Mouse (Mus musculus) ES-E14 (cell line): ENCODE data around the gene Fam118a.

Source experiments
- CHD2 ChIP-seq: IDR thresholded peaks from 2 replicates; pipeline ENCODE4 v1.6.1; 2014; ENCODE audit warnings: mild to moderate bottlenecking, low read depth, low read length, inconsistent platforms
- MAFK ChIP-seq: IDR thresholded peaks from 2 replicates; pipeline ENCODE4 v1.6.1; 2014; ENCODE audit warnings: mild to moderate bottlenecking, low read depth, low read length, inconsistent platforms; ENCODE audit not compliant: insufficient read depth
- ZNF384 ChIP-seq: IDR thresholded peaks from 2 replicates; pipeline ENCODE4 v1.6.1; 2012; ENCODE audit warnings: low read depth, low read length, inconsistent platforms

DNA sequence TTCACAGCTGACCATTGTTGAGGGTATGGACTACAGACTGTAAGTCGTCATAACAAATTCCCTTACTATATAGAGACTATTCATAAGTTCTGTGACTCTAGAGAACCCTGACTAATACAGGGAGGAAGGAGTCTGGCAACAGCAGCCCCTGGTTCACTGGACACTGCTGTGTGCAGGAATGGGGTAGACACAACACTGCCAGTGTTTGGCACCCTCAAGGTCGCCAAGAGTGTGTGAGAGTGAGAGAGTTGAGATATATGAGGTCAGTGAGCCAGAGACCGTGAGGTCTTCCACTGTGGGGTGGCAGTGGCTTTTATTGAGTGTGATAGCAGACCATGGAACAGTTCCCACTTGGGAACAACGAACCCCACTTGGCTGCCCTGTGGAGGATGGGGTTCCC, 2.6 kb upstream of the Fam118a start:
- TF ChIP-seq MAFK (no peak), CHD2 (no peak), ZNF384 (no peak)
